Mouse (Mus musculus) intestine, postnatal 0 days (tissue): Measurements from ENCODE around the gene Tmem151b. TPM values are rescaled to one million over a fixed set of nuclear protein-coding genes. Genes with fewer than 3 reads are reported as not detected.

Source experiments
- ATAC-seq: fragments of 200-750 bp; cut with Nextera tagmentation; 2 replicates; pipeline ENCODE4 v1.8.0; 2017; ENCODE audit warnings: mild to moderate bottlenecking, moderate TSS enrichment, moderate library complexity
- H3K27ac ChIP-seq: fragments of 300-500 bp; sonication (generic); 2 replicates; pipeline ENCODE4 v1.5.1; 2014; ENCODE audit warnings: mild to moderate bottlenecking, low read depth, low read length, moderate library complexity
- H3K27me3 ChIP-seq: fragments of 300-500 bp; sonication (generic); replicated peaks from 2 replicates; pipeline ENCODE4 v1.6.1; 2014; ENCODE audit warnings: low read length, mixed read lengths; ENCODE audit not compliant: control insufficient read depth, insufficient read depth
- H3K36me3 ChIP-seq: fragments of 300-500 bp; sonication (generic); 2 replicates; pipeline ENCODE4 v1.6.1; 2014; ENCODE audit warnings: mild to moderate bottlenecking, moderate library complexity; ENCODE audit not compliant: control insufficient read depth, insufficient read depth
- H3K4me1 ChIP-seq: fragments of 300-500 bp; sonication (generic); replicated peaks from 2 replicates; pipeline ENCODE4 v1.6.1; 2014; ENCODE audit warnings: antibody characterized with exemption, low read length, mixed read lengths; ENCODE audit not compliant: control insufficient read depth, insufficient read depth
- H3K4me2 ChIP-seq: fragments of 300-500 bp; sonication (generic); replicated peaks from 2 replicates; pipeline ENCODE4 v1.6.1; 2014; ENCODE audit warnings: low read depth, mild to moderate bottlenecking, moderate library complexity
- H3K4me3 ChIP-seq: fragments of 300-500 bp; sonication (generic); 2 replicates; pipeline ENCODE4 v1.5.1; 2014; ENCODE audit warnings: low read depth, low read length
- H3K9ac ChIP-seq: fragments of 300-500 bp; sonication (generic); 2 replicates; pipeline ENCODE4 v1.6.1; 2014; ENCODE audit warnings: mild to moderate bottlenecking, low read depth, low read length
- H3K9me3 ChIP-seq: fragments of 300-500 bp; sonication (generic); 2 replicates; pipeline ENCODE4 v1.6.1; 2016; ENCODE audit warnings: mixed run types; ENCODE audit not compliant: control insufficient read depth
- CTCF ChIP-seq: sonication (generic); IDR thresholded peaks from 2 replicates; pipeline ENCODE4 v1.5.1; 2016; ENCODE audit warnings: low read depth, mild to moderate bottlenecking, control low read depth, antibody characterized with exemption, moderate library complexity
- WGBS: fragments of 180-500 bp; shearing (Covaris S2); extraction: QIAGEN DNeasy Blood & Tissue Kit; methylation state at CpG from one replicate; pipeline ENCODE4 v1.1.7; 2014; 5-methylcytosine and 5-hydroxymethylcytosine counted together
- polyA plus RNA-seq: library from polyadenylated mRNA; unstranded; fragments of >200 nt; fragmentation: Nextera tagmentation; extraction: Ambion mirVana; gene quantifications from 2 replicates; pipeline ENCODE4 v1.2.1, GENCODE M21; 2015

Gene Tmem151b
- polyA plus RNA-seq, result 0.68 TPM in 2 replicates

GRCm38 (mm10) chr17:45549617-45550181 is at the start of gene Tmem151b:
Gene Tmem151b (minus strand): TSS chr17:45549677.
- 2% methylated on average over 13 of the region's 29 CpGs for WGBS
- H3K27ac ChIP-seq, result no peak within 1 kb of the TSS
- ATAC-seq, result no peak

GRCm38 (mm10) chr17:45598891-45599290 is 49.4 kb upstream of the Tmem151b start:
- H3K27me3 ChIP-seq, result no peaks in the 10 kb centered on the region
- H3K27ac ChIP-seq, result no peak overlapping the region; the same call in 1 of the 2 replicates
- H3K4me1 ChIP-seq, result peaks cover 4% of the 10 kb centered on the region; the same call in 1 of the 2 replicates
- no peaks in the 10 kb centered on the region for H3K36me3 ChIP-seq
- H3K4me3 ChIP-seq, result peak overlapping the region; percentile 30; the same call in 1 of the 2 replicates
- no peak for TF ChIP-seq CTCF
- peak overlapping the region; percentile 69 for H3K4me2 ChIP-seq
- peak; percentile 37 for ATAC-seq
- no peaks in the 10 kb centered on the region for H3K9me3 ChIP-seq
- WGBS, result 18% methylated on average over 3 of the region's 3 CpGs
- no peak overlapping the region for H3K9ac ChIP-seq

More at GRCm38 (mm10) chr17:45549617-45550181, at the start of gene Tmem151b:
- TF ChIP-seq CTCF, result peak; percentile 13; the same call in 1 of the 2 replicates
- Histone ChIP-seq H3K4me1 (no peaks in the 10 kb centered on the region), H3K9ac (peak within 1 kb of the TSS; percentile 4; the same call in 1 of the 2 replicates), H3K4me2 (peak within 1 kb of the TSS; percentile 93), H3K4me3 (peak within 1 kb of the TSS; percentile 59), H3K9me3 (no peaks in the 10 kb centered on the region), H3K27me3 (peaks cover 70% of the 10 kb centered on the region), H3K36me3 (peaks cover 3% of the 10 kb centered on the region; the same call in 1 of the 2 replicates)

GRCm38 (mm10) chr17:45598376-45598775 is 48.9 kb upstream of the Tmem151b start:
- Histone ChIP-seq H3K4me2 (no peak overlapping the region), H3K36me3 (no peaks in the 10 kb centered on the region), H3K4me1 (peaks cover 4% of the 10 kb centered on the region; the same call in 1 of the 2 replicates), H3K9ac (no peak overlapping the region), H3K9me3 (no peaks in the 10 kb centered on the region), H3K27ac (no peak overlapping the region; the same call in 1 of the 2 replicates), H3K4me3 (no peak overlapping the region), H3K27me3 (no peaks in the 10 kb centered on the region)
- no peak for ATAC-seq
- no peak for TF ChIP-seq CTCF
- 79% methylated on average over 2 of the region's 2 CpGs for WGBS

GRCm38 (mm10) chr17:45597787-45598186 is 48.3 kb upstream of the Tmem151b start:
- Histone ChIP-seq H3K4me3 (no peak overlapping the region), H3K9me3 (no peaks in the 10 kb centered on the region), H3K27ac (no peak overlapping the region), H3K4me1 (peaks cover 10% of the 10 kb centered on the region), H3K9ac (no peak overlapping the region), H3K4me2 (no peak overlapping the region), H3K27me3 (no peaks in the 10 kb centered on the region), H3K36me3 (no peaks in the 10 kb centered on the region)
- TF ChIP-seq CTCF, result no peak
- whole genome bisulfite sequencing, result 36% methylated on average over 3 of the region's 3 CpGs
- ATAC-seq, result no peak

- Histone ChIP-seq H3K9ac (no peak overlapping the region), H3K9me3 (no peaks in the 10 kb centered on the region), H3K36me3 (no peaks in the 10 kb centered on the region), H3K4me2 (no peak overlapping the region), H3K4me1 (peaks cover 15% of the 10 kb centered on the region), H3K4me3 (no peak overlapping the region), H3K27me3 (no peaks in the 10 kb centered on the region), H3K27ac (no peak overlapping the region)
- peak; percentile 80 for TF ChIP-seq CTCF
- ATAC-seq, result peak; percentile 42
- WGBS, result 57% methylated on average over 11 of the region's 11 CpGs
Measured at GRCm38 (mm10) chr17:45596631-45597396, 47.3 kb upstream of the Tmem151b start.

- ATAC-seq, result no peak
- WGBS, result 20% methylated on average over 23 of the region's 23 CpGs
- Histone ChIP-seq H3K9ac (no peak overlapping the region; the same call in 1 of the 2 replicates), H3K4me3 (peak overlapping the region; percentile 53), H3K36me3 (no peaks in the 10 kb centered on the region), H3K27ac (no peak overlapping the region), H3K27me3 (no peaks in the 10 kb centered on the region), H3K4me2 (peak overlapping the region; percentile 92), H3K9me3 (no peaks in the 10 kb centered on the region), H3K4me1 (peaks cover 15% of the 10 kb centered on the region)
- TF ChIP-seq CTCF, result no peak
Measured at GRCm38 (mm10) chr17:45595736-45596390, 46.4 kb upstream of the Tmem151b start.
